Mouse (Mus musculus) kidney, postnatal 4 days (tissue): ENCODE measurements around the gene Alad.
A peak's percentile ranks its signal among the peaks of the same experiment; 100 is the strongest.
"Not testable (repeated sequence)": the region's sequence is repeated elsewhere in the genome, so short reads cannot be mapped to it uniquely, and the experiment has no call there.

Source experiments
- DNase-seq, 2 experiments: peaks; one replicate each; pipeline ENCODE4 v3.0.0; 2021; ENCODE audit warnings: mixed read lengths in 2 of 2

Alad gene

GRCm38 (mm10) chr4:62484928-62485327 is 34.8 kb downstream of the Alad start:
- DNase-seq, result no peak

GRCm38 (mm10) chr4:62480709-62481605 is 38.8 kb downstream of the Alad start:
- peak in 1 of 2 experiments; percentile 41 for DNase-seq

GRCm38 (mm10) chr4:62479937-62480708 is 39.6 kb downstream of the Alad start, which contains the start of gene Bspry:
Gene Bspry, plus strand, starts transcription at chr4:62480053.
- peak; percentile 70 to 85 for DNase-seq

GRCm38 (mm10) chr4:62479593-62479936 is 40.2 kb downstream of the Alad start:
- DNase-seq, result not testable (repeated sequence)

GRCm38 (mm10) chr4:62477542-62478244 is 42.0 kb downstream of the Alad start:
- DNase-seq, result no peak

GRCm38 (mm10) chr4:62475793-62476192 is 43.9 kb downstream of the Alad start:
- no peak for DNase-seq

- no peak for DNase-seq
These were observed 44.6 kb downstream of the Alad start for GRCm38 (mm10) chr4:62475131-62475530.

- no peak for DNase-seq
These were observed 47.6 kb downstream of the Alad start for GRCm38 (mm10) chr4:62472071-62472470.

GRCm38 (mm10) chr4:62470598-62471051 is 49.1 kb downstream of the Alad start, which contains the start of gene Wdr31:
Gene Wdr31, minus strand, starts transcription at chr4:62470896.
- peak; percentile 86 to 90 for DNase-seq

- DNase-seq, result no peak
These were observed 51.6 kb downstream of the Alad start for GRCm38 (mm10) chr4:62468158-62468557.

GRCm38 (mm10) chr4:62463124-62463523 is 56.6 kb downstream of the Alad start:
- DNase-seq, result no peak

- DNase-seq, result no peak
These were observed 59.4 kb downstream of the Alad start for GRCm38 (mm10) chr4:62460348-62460747.
